Mouse (Mus musculus): ENCODE measurements around the gene Chmp6.

Gene Chmp6

DNA sequence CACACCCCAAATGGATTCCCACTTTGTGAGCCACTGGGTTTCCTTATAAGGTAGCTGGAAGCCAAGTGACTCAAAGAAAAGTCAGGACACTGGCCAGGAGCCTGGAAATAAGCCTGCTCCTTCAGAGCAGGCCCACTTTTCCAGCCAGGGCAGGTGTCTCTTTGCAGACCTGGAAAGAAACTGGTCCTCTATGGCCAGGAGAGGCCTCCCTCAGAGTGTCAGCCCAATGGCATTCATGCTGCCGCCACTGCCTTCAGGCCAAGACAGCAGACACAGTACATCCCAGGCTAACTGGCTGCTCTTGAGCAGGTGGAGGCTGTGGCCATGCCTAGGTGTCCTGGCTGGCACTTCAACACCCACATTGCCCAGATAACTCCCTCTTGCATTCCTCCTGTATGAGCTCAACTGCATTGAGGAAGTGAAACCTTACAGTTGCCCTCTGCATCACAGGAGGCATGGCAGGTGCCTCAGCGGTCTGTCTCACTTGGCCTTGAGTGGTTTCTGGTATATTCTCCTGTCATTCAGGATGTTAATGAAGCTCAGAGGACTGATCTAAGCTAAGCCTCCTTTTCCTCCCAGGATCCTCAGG, 41.6 kb downstream of the Chmp6 start:
- no peak for DNase-seq (ENCODE audit: low read depth in 1 of 2, low spot score in 2 of 2)

DNA sequence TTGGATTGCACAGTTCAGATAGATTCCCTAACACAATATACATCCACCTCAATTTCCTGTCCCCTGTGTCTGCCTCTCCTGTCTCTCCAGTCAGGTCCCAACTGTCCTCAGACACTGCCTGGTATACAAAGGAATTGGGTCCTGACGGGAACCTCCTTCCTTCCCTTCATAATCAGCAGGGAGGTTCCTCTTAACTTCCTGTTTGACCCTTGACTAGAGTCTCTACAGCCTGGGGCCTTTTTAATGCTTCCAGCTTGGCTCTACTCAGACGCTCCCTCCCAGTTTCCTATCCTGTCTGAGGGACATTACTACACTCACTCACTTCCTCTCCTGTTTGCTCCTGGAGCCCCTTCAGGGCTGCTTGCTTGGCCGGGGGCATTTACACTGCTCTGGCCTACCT, 42.2 kb downstream of the Chmp6 start:
- no peak for DNase-seq (ENCODE audit: low read depth in 1 of 2, low spot score in 2 of 2)

DNA sequence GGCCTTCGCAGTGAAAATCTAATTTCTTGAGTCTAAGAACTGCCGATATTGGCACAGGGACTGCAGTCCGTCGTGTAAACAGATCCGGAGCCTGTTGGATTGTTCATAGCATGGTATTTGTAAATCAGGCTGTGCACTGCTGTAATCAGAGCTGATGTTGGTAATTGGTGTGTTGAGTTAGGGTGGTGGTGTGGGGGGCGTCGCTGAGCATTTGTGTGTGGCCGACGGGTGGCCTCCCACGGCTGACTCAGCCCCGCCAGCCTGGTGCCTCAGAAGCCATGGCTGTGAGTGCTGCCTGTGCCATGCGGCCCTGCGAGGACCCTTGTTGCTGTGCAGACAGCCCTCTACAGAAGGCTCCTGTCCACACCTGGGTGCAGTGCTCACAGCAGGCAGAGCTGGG, 43.3 kb downstream of the Chmp6 start:
- no peak for DNase-seq (ENCODE audit: low read depth in 1 of 2, low spot score in 2 of 2)

DNA sequence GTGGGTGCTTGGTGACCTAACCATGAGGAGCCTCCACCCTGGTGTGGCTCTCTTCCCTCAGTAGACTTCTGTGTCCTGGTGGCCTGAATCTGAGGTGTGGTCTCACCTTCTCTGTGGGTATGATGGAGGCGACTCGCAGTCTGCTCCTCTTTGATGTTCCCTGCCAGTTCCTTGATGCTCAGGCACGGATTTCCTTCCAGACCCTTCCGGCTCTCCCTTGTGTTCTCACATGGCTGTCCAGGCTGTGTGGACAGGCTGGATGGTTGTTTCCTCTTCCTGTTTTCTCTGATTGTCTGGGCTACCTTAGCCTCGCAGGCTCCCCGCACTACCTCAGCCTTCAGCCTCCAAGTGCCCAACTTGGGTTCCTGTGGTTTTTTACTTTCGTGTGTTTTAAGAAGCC, 45.6 kb downstream of the Chmp6 start:
- DNase-seq (ENCODE audit: low read depth in 1 of 2, low spot score in 2 of 2) = no peak

DNA sequence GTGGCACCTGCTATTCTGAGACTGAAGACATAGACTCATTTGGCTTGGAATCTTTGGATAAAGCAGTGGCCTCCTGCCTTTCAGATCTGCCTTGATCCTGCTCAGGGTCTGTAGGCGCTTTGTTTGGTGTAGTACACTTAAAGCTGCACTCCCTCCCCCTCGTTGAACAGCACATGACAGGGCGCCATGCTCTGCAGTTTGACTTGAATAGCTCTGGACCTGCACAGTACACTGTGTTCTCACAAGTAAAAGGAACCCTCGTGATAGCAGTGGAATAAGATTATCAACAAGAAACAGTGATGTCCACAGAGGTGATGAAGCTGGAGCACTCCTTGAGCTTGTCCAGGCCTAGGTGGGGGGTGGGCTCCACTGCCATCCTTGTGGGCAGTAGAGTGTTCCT, 46.5 kb downstream of the Chmp6 start:
- no peak for DNase-seq (ENCODE audit: low read depth in 1 of 2, low spot score in 2 of 2)

DNA sequence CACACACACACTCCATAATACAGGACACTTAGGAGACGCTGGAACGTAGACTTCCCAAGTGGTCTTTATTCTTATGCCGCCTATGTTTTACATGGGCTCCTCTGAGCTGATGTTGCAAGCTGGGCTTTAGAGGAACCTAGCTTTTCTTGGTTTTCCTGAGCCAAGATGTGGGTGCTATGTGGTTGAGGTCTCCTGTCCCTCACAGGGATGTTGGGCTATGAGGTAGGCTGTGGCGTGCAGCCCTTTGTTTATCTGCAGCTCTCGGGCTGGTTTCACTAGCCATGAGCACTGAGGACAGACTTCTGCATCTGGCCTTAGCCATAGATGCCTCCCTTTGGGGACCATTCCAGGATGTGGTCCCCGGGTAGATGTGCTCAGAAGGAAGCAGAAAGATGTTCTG, 47.4 kb downstream of the Chmp6 start:
- DNase-seq (ENCODE audit: low read depth in 1 of 2, low spot score in 2 of 2) = no peak

DNA sequence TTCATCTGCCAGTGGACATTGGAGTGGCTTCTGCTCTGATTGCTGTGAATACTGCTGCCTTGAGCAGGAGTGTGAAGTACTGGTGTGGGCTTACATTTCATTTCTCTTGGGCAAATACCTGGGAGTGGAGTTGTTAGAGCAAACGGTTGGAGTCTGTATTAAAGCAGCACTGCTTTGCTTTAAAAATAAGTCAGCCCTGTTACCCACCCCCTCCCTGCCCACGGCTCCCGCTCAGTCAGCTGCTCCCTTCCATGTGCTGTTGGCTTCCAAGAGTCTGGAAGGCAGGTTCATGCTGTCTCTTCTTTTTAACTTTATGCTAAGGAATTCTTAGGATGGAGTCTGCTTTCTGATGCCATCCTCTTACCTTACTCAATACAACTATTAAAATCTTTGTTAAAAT, 48.3 kb downstream of the Chmp6 start:
- DNase-seq (ENCODE audit: low read depth in 1 of 2, low spot score in 2 of 2) = no peak

DNA sequence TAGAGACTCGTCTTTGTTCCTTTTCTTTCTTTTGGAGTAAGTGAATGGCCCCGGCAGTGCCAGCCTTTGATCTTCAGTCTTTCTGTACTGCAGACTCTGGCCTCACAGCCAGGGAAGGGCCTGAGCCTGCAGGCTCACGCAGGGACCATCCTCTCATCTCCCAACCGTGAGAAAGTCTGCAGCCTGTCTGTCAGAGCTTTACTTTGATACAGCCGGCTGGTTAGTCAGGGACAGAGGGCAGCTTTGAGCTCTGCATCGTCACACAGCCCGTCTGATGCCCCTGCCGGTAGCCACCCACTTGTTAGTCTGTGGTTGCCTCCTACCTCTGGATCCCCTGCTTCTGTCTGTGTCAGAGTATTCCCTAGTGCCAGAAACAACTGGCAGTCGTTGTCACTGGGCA, 51.8 kb downstream of the Chmp6 start:
- no peak for DNase-seq (ENCODE audit: low read depth in 1 of 2, low spot score in 2 of 2)

DNA sequence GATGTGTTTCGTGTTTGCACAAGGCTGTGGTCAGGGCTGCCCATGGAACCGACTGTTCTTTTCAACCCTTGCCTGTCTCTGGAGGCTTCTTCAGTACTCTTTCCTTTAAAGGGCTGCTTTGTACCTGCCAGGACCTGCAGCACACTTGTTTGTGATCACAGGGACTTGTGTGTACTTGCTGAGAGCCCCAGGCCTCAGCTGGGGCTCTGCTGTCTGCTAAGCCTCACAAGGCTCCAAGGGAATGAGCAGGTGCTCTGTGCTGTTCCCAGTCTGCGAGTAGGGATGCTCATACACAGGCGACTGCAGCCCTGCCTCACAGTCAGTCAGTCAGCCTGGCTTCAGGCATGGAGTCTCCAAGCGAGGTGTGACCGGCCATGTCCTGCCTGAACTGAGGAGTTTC, 53.1 kb downstream of the Chmp6 start:
- no peak for DNase-seq (ENCODE audit: low read depth in 1 of 2, low spot score in 2 of 2)

DNA sequence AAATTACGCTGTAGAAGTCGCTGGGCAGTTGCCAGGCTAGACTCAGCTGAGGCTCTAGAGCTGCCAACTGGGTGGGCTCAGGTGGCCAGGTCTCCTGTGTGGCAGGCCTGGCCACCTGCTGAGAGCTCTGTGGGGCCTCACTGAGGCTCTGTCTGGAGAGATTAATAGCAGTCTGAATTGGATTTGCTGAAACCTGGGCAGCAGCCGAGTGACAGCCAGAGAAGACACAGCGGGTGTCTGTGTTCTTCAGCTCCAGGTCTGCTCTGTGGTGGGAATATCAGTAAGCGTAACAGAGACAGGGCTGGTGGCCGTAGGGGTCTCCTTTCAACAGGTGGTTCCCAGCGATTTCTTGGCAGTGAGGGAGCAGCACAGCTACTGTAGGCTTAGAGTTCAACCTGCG, 54.2 kb downstream of the Chmp6 start:
- no peak for DNase-seq (ENCODE audit: low read depth in 1 of 2, low spot score in 2 of 2)

DNA sequence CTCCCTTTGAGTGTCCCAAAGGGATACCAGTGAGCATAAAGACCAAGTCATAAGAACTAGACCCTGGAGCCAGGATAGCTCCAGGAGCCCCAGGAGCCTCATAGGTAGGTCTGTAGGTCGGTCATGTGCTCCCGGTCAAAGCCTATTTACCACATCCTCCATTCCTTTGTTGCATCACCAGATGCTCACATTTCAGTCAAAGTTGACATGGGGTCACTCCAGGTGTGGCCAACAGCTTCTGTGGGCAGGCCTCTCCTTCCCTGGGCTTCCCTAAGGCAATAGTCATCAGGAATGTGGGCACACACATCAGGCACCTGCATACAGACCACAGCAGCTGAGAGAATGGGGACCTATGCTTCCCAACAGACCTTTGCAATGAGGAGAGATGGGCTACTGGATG, 54.7 kb downstream of the Chmp6 start:
- DNase-seq (ENCODE audit: low read depth in 1 of 2, low spot score in 2 of 2) = no peak
